Mouse (Mus musculus) layer of hippocampus, adult 2 months (tissue): Measurements from ENCODE around the gene Tmem168. TPM values are rescaled to one million over a fixed set of nuclear protein-coding genes. Genes with fewer than 3 reads are reported as not detected.
A peak's percentile ranks its signal among the peaks of the same experiment; 100 is the strongest.

Source experiments
- DNase-seq, 2 experiments: peaks; one replicate each; pipeline ENCODE4 v3.0.0; 2022; ENCODE audit warnings: low spot score in 2 of 2
- H3K27ac ChIP-seq: fragments of 200-600 bp; 2 replicates; pipeline ENCODE4 v1.8.1; 2022
- H3K4me3 ChIP-seq: fragments of 200-600 bp; 2 replicates; pipeline ENCODE4 v1.8.1; 2022; ENCODE audit warnings: mild to moderate bottlenecking
- CTCF ChIP-seq: fragments of 200-600 bp; conservative IDR thresholded peaks from 2 replicates; pipeline ENCODE4 v1.8.1; 2022; ENCODE audit warnings: antibody characterized with exemption, mild to moderate bottlenecking, moderate library complexity
- long read RNA-seq, 2 experiments: library from polyadenylated mRNA; stranded (forward); transcript quantifications; one replicate each; pipeline ENCODE4 v2.0.0; 2021; ENCODE audit warnings: borderline mapping rate in 2 of 2
- total RNA-seq, 2 experiments: library from RNA; stranded (reverse); gene quantifications; 2 replicates each; pipeline ENCODE4 v1.2.3; 2021

Gene Tmem168
- 10 to 100 TPM; 14.2 to 16.9 TPM for total RNA-seq
- long read RNA-seq, experiment 1, full-length matches to known transcripts = 8 of 8 reads
- long read RNA-seq, experiment 1, partial matches to known transcripts = 0 of 8 reads
- long read RNA-seq, experiment 1, other reads (novel, unspliced or antisense) = 0 of 8 reads
- long read RNA-seq, experiment 2, full-length matches to known transcripts = 9 of 10 reads
- long read RNA-seq, experiment 2, partial matches to known transcripts = 0 of 10 reads
- long read RNA-seq, experiment 2, other reads (novel, unspliced or antisense) = 1 of 10 reads

DNA sequence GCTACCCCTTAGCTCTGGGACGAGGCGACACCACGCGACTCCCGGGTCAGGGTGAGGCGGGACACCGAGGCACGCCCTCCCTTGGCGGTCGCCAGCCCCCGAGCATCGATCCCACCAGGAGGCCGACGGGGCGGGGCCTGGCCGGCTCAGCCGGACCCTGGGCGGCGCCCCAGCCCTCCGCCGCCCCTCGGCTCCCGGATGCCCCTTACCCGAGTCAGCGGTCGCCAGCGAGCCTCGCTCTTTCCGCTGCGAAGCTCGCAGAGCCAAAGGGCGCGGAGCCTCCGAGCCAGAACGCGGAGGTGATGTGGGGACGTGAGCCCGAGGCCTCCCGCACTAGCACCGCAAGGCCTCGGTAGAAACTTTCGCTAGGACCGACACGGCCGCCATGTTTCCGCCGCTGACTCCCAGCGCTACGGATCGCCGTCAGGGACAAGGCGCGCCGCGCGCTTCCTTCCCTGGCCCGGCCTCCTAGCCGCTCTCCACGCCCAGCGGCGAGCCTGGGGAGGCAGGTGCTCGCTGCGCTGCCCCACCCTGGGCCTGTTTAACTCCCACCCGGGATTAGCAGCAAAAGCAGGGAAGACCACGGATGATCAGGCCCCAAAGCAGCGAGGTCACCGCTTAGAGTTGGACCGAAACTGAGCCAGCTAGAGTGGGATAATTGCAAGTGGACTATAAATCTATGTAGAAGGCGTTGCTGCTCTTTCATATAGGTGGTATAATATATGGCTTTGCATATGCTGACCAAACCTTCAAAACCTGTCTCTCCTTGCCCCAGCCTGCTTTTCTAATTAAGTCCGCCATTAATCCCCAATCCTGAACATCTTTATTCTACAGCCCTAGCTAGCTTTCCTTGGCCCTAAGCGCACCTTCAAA lies at the start of gene Tmem168:
Gene Tmem168, minus strand, starts transcription at position 480 of the 873 bp plus-strand sequence.
- peak; percentile 92 to 94 for DNase-seq
- peak; percentile 46 for TF ChIP-seq CTCF
- H3K4me3 ChIP-seq = peak within 1 kb of the TSS; percentile 89
- peak within 1 kb of the TSS; percentile 94 for H3K27ac ChIP-seq

DNA sequence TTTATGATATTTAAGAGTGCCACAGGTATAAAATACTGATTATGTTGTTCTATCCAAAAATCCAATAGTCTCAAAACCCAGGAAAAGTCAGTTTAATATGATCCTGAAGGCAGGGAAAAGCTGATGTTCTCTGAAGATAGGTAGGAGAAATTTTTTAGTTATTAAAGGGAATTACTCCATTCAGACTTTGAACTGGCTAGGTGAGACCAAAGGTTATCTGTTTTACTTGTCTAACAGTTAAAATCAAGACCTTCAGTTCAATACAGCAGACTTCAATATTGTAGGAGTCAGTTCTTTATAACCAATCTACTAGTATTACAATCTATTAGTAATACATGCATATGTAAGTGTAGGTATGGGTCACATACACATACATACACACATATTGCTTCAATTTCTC lies 46.2 kb upstream of the Tmem168 start:
- DNase-seq = no peak
- TF ChIP-seq CTCF = no peak
- H3K4me3 ChIP-seq = no peak overlapping the region
- H3K27ac ChIP-seq = no peak overlapping the region

DNA sequence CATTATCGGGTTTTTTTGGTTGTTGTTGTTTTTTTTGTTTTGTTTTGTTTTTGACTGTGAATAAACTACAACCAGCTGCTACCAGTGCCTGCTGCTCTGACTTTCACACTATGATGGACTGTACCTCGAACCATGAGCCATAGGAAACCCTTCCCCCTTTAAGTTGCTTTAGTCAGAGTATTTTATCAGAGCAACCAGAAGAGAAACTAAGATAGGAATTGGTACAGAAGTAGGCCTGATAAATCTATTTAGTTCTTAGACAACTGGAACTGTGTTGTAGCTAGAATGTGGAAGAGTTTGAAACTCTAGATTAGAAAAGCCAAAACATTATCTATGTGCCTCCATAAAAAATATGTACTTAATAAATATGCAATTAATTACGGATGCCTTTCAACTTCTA lies 44.4 kb upstream of the Tmem168 start:
- Histone ChIP-seq H3K4me3 (no peak overlapping the region), H3K27ac (no peak overlapping the region)
- no peak for DNase-seq
- no peak for TF ChIP-seq CTCF

DNA sequence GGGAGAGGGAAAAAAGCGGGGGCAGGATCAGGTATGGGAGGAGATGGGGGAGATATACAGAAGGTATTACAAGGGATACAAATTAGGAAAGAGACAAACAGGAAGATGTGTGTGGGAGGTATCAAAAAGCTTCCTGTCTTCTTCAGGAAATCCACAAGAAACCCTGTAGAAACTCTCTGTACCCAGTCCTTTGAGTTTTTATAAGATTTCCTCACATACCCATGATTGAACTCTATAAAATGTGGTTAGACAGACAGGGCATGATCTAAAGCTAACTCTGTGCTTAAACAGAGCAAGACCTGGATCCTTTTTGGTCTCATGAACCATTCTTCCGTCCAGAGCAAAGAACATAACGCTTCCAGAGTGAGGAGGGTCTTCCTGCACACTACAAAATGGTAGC lies 43.0 kb upstream of the Tmem168 start:
- no peak for TF ChIP-seq CTCF
- Histone ChIP-seq H3K27ac (no peak overlapping the region), H3K4me3 (no peak overlapping the region)
- DNase-seq = no peak

DNA sequence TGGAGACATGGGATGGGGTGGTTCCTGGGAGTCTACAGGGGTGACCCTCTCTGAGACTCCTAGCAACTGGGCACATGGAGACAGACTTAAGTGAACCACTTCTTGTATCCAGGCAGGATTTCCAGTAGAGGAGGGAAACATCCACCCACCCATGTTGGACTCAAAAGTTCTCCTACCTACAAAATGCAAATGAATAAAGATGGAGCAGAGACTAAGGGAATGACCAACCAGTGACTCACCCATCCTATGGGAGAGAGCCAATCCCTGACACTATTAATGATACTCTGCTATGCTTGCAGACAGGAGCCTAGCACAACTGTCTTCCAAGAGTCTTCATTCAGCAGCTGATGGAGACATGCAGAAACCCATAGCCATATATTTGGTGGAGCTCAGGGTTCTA lies 40.4 kb upstream of the Tmem168 start:
- no peak for TF ChIP-seq CTCF
- no peak overlapping the region for H3K27ac ChIP-seq
- H3K4me3 ChIP-seq = no peak overlapping the region
- DNase-seq = no peak

DNA sequence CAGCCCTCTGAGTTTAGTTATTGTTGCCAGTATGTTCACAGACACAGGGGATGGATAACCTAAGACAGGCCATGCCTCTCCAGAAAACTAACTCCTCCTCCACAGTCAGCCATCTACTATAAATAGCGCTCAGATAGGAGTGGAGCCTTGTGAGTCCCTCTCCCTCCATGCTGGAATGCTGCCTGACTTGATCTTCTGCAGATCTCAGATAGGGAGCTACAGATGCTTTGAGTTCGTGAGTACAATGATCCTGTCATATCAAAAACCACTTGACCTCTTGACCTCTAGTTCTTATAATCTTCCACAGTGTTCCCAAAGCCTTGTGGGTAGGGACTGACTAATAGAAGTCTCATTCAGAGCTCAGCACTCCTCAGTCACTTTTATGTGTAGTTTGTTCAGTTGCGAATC lies 28.7 kb upstream of the Tmem168 start:
- no peak for TF ChIP-seq CTCF
- Histone ChIP-seq H3K27ac (no peak overlapping the region), H3K4me3 (no peak overlapping the region)
- DNase-seq = no peak

DNA sequence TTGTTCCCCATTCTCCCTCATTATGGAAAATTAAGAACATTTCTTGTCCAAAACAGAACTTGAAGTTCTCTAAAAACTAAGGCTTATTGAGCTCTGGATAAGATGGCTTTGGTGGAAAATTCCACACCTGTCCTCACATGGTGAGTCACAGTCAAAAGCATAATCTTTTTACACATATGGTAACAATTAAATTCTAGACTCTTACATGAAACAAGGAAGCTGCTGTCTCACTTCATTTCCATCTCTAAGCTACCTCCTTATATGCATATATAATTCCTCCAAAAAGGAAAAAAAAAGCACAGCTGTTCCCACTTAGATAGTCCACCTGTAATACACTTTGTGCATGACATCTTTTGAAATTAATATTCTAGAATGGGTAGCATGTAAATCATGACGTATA lies 24.7 kb upstream of the Tmem168 start:
- TF ChIP-seq CTCF = no peak

DNA sequence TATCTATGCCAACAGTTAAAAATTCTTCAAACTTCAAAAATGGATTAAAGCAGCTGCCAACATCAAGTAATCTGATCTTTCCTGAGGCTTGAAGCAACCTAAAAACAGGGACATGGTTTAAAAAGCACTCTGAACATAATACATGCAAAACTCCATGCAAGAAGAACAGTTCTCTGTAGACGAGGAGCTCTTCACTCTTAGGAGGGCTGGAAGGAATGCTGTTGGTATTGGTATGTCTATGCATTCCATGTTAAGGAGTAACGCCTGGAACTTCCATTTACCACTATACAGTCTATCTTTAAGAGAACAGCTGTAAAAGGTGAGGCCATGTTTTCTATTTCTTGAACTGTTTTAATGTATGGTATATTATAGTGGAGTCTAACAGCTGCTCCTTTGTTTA lies 22.7 kb upstream of the Tmem168 start:
- no peak for TF ChIP-seq CTCF
- Histone ChIP-seq H3K4me3 (no peak overlapping the region), H3K27ac (no peak overlapping the region)
- no peak for DNase-seq

More for the DNA sequence above, 24.7 kb upstream of the Tmem168 start:
- no peak for DNase-seq
- H3K4me3 ChIP-seq = no peak overlapping the region
- no peak overlapping the region for H3K27ac ChIP-seq

DNA sequence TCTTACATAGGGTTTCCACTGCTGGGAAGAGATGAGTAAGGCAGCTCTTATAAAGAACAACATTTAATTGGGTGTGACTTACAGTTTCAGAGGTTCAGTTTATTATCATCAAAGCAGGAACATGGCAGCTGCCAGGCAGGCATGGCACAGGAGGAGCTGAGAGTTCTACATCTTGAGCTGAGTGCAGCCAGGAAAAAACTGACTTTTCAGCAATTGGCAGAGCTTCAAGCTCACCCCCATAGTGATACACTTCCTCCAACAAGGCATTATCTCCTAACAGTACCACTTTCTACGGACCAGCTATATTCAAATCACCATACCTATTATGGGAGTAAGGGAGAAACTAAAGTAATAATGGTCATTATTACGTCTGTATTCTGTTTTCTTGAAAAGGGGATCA lies 11.7 kb upstream of the Tmem168 start:
- H3K27ac ChIP-seq = no peak overlapping the region
- peak; percentile 17 to 27 for DNase-seq
- H3K4me3 ChIP-seq = no peak overlapping the region
- no peak for TF ChIP-seq CTCF

DNA sequence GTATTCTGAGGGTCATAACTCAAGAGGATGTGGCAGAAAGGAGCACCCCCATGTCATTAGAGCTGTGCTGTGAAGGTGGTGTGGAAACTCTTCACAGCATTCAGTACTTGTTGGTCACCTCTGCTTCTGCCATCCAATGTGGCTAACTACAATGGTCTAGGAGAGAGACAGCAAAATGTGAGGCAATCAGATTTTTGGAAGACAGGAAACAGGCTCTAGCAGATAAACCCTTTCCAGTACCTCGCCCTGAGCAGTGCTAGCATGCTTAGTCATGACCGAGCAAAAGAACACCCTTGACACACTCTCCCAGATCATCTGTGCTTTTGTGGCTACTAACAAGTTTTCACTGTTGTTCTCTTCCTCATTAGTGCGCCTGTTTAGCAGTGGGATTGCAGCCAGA lies 9.2 kb upstream of the Tmem168 start:
- TF ChIP-seq CTCF = no peak

DNA sequence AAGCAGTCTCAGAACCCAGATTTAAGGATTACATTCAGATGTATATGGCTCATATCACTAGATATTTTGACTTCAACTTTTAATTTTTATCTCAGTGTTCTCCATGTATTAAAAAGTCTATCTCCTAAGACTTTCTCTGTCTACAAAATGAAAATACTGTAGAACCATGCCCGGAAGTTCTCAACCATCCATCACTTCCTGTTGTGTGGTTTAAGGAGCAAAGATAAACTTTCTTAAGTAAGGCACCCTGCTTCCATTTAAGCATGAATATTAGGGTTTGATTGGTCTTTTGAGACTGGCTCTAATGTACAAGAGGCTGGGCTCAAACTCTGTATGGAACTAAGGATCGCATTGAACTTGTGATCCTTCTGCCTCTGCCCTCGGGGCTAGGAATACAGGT lies 6.7 kb upstream of the Tmem168 start:
- no peak for TF ChIP-seq CTCF
- no peak for DNase-seq

More for the DNA sequence above, 9.2 kb upstream of the Tmem168 start:
- H3K4me3 ChIP-seq = no peak overlapping the region
- no peak overlapping the region for H3K27ac ChIP-seq
- no peak for DNase-seq

DNA sequence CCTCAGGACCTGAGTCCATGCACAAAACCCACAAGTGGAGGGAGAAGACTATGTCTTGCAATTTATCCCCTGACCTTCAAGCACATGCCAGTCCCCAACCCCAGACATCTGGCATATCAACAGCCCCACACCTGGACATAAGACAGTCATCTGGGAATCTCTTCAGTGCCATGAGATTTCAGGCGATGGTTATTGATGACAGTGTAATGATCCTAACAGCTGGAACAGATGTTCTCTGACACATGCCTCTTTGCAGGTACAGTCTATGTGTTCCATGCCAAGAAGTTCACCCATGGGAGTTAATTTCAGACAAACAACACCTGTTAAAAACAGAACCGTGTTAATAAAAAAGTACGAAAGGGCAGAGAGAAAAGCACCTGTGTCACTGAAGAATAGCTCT lies 5.8 kb upstream of the Tmem168 start:
- Histone ChIP-seq H3K4me3 (no peak overlapping the region), H3K27ac (no peak overlapping the region)
- DNase-seq = no peak
- no peak for TF ChIP-seq CTCF

More for the DNA sequence above, 6.7 kb upstream of the Tmem168 start:
- no peak overlapping the region for H3K27ac ChIP-seq
- H3K4me3 ChIP-seq = no peak overlapping the region

DNA sequence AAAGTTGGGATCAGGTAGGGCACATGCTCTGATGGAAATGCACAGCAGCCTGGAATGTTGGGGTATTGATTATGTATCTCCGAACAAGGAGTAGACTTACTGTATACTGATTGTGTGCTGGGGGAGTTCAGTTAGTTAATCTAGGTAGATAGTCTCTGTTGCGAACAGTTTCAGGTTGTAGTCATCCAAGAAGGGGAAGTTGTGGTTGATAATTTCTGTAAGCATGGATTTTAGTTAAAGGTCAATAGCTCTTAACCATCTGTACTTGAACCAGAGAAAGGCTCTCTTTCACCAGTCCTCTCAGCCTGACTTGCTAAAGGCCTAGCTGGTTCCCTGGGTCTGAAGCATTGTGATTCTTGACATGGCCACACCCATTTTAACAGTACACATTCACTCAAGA lies 3.0 kb upstream of the Tmem168 start:
- no peak for DNase-seq
- no peak for TF ChIP-seq CTCF
- H3K4me3 ChIP-seq = no peak overlapping the region
- H3K27ac ChIP-seq = no peak overlapping the region
